Mouse (Mus musculus): ENCODE measurements at regions not wholly inside any gene's neighbourhood (a gene's known extent, or its start where the extent isn't known, plus 50 kb on each side); places are given as distances from the start of the nearest gene placed in this dataset.

DNA sequence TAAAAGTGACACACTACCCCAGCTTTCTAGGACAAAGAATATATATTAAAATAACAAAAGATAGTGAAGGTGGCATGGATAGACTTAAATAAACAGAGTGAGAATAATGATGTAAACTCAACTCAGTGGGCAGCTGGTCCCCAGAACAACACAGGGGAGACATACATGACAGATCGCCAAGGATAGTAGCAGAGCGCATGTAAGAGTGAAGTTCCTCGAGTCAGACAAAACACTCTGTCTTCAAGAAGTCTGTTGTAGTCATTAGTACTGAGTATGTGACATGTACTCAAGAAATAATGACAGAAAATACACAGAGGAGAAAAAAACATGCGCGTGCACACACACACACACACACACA lies 74.8 kb upstream of the Stxbp5l start:
- DNase-seq: no peak

DNA sequence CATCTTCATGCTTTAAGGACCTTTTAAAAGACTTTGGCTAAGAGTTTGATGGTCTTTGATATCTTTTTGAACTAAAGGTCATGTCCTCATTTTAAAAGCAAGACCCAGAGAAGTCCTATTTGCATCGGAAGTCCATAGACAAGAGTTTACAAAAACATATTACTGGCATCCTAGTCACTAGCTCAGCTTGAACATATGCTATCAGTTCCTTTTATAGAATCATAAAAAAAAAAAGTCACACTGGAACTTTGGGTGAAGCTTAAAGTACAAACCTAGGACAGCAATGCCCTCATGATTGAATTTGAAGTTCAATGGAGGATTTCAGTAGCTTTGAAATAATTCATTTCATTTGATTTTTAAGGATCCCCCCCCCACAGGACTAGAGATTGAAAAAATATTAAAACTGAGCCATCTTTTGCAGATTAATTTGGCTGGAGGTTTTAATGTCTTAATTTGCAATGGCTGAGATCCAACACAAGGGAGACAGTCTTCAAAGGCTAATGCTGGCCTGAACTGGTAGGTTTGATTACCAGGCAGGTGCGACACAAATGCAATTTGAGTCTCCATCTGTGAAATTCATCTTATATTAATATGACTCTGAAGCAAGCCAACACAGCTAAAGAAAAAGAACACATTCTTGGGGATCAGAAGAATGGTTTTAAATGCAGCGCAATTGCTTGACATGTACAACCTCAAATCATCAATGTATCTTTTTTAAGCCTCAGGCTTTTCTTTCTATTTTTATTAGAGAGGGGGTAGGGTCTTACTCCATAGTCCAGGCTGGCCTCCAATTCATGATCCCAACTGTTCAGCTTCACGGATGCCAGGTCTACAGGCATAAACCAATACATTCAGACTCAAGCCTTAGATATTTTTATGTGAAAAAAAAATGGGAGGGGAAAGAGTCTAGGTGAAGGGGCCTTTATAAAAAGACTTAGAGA lies 74.1 kb upstream of the Stxbp5l start:
- no peak for DNase-seq

DNA sequence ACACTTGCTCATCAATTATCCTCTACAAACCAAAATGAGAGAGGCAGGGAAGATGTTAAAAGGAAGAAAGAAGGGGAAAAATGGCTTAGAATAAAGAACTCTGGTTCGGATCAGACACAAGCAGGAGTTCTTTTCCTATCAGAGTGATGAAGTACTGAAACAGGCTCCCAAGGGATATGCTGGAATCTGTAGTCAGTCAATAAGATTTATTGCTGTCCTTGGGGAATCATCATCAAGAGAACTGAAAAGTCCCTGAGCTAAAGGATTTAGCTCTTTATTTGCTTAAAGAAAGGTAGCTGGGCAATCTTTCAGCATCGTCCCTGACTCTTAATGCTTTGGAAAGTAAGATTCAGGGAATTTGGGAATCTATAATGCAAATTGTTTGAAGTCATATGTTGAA lies 71.2 kb upstream of the Stxbp5l start:
- no peak for DNase-seq

DNA sequence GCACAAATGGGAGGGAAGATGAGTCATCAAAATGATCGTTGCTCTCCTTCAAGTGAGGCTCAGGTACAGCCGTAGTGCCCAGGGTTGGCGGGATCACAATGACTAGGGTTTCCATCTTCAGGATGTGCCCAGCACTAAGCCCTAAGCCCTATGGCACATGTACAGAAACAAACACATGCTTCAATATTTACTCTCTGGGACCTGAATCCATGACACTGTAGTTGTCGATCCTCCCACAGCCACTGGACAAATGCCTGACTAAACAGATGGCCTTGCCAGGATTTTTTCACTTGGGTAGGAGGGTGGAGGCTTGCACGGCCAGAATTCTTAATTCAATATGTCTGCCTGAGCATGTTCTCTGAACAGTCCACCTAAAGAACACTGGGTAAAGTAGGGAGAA lies 65.1 kb upstream of the Stxbp5l start:
- no peak for DNase-seq

DNA sequence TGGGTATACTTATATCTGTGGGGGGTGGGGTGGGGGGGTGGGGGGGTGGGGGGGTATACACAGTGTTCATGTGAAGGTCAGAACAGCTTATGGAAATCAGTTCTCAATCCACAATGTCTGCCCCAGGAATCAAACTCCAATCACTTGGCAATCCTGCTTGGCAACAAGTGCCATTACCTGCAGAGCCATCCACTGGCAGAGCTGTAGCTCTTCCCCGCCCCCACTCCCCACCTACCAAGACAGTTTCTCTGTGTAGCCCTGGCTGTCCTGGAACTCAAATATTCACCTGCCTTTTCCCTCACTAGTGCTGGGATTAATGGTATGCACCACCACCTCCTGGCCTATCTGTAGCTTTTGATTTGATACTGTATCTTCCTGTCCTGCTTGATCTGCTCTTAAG lies 61.0 kb upstream of the Stxbp5l start:
- DNase-seq: no peak

DNA sequence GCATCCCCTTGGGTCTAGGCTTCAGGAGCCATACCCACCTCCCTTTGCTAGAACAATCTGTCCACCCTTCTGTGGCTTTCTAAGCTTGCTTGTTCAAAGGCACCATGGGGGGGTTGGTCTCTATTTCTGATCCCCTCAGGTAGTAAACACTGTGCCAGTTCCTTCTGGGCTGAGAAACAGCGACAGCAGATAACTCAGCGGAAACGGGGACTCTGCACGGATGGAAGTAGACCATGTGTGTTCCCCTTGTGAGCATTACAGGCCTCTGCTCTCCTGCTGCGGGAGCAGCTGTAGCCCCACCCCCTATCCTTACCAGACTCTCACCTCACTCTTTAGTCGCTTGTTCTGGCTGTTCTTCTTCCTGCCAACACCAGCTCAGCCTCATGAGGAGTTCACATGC lies 58.2 kb upstream of the Stxbp5l start:
- DNase-seq: no peak

DNA sequence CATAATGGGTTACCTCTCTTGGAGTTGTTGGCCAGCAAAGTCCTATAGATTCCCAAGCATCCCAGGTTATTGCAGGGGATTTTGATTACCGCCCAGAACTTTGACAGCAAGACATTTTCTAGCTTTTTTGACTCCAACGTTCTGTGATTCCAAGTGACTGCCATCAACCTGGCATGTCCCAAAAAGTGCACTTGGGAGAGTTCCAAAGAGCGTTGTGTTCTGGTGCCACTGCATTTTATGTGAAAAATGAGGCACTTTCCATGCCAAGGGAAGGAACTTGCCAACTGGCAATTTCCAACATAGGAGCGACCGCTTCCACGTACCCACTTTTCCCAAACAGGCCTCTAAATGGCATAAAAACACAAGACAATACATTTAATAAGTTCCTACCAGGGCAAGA lies 57.7 kb upstream of the Stxbp5l start:
- DNase-seq: no peak

DNA sequence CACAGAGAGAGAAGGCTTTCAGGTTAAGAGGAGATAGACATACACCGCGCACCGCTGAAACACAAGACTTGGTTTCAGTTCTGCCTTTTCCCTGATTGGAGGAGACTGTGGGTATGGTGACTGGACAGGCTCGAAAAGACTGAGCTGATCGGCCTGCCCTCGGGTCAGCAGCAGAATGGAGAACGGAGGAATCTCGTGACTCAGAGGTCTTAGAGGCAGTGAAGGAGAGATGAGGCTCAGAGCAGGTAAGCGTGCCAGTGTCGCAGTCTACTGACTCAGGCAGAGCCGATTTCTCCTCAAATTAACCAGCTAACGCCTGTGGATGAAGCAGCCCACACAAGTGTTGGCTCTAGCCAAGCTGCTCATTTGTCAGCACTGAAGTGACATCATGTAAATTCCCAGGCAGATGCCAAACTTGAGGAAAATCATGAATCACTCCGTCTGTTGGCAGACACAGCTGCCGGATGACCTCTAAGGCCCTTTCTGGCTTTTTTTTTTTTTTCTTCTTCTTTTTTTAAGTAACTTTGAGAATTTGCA lies 55.9 kb upstream of the Stxbp5l start:
- peak; percentile 8 to 28 for DNase-seq
